Mouse (Mus musculus) myocyte (in vitro differentiated cells): ENCODE data around the gene Hsd17b14.

Experiments used
- POLR2A ChIP-seq: IDR thresholded peaks from one replicate; pipeline ENCODE4 v1.6.1; 2011; ENCODE audit warnings: low read depth, mild to moderate bottlenecking, control low read depth, moderate library complexity; ENCODE audit not compliant: insufficient read length
- REST ChIP-seq: IDR thresholded peaks from one replicate; pipeline ENCODE4 v1.6.1; 2011; ENCODE audit warnings: mild to moderate bottlenecking, control low read depth, moderate library complexity; ENCODE audit not compliant: insufficient read depth, insufficient read length

GRCm38 (mm10) chr7:45550821-45551511 lies 3.7 kb upstream of the Hsd17b14 start:
- TF ChIP-seq POLR2A (no peak), REST (no peak)
